Mouse (Mus musculus): ENCODE results near the gene Gtf3c5. TPM values are rescaled to one million over a fixed set of nuclear protein-coding genes. Genes with fewer than 3 reads are reported as not detected.

Gtf3c5 gene
- total and polyA plus RNA-seq, 3 experiments: 22.5 to 50.2 TPM; not detected in 1

Other genes starting within 250 kb of the Gtf3c5 start
- gene Ppp1r26, start 137.0 kb downstream of the Gtf3c5 start, total RNA-seq (2012; rRNA removed): not detected in 2 replicates
- gene Ppp1r26, start 137.0 kb downstream of the Gtf3c5 start, polyA plus RNA-seq (2012; ENCODE audit: insufficient read depth in 1 of 2, insufficient read length in 2 of 2, low read depth in 1 of 2, low replicate concordance in 2 of 2, missing spikeins in 1 of 2): not detected
- not detected in 2 replicates for gene 1700007K13Rik, start 117.4 kb downstream of the Gtf3c5 start, total RNA-seq (2012; rRNA removed)
- gene 1700007K13Rik, start 117.4 kb downstream of the Gtf3c5 start, polyA plus RNA-seq (2012; ENCODE audit: insufficient read depth in 1 of 2, insufficient read length in 2 of 2, low read depth in 1 of 2, low replicate concordance in 2 of 2, missing spikeins in 1 of 2): not detected
- 26.5 and 30.5 TPM in 2 replicates for gene Mrps2, start 115.7 kb downstream of the Gtf3c5 start, total RNA-seq (2012; rRNA removed)
- 10 to 100 TPM; 70.3 to 71.4 TPM for gene Mrps2, start 115.7 kb downstream of the Gtf3c5 start, polyA plus RNA-seq (2012; ENCODE audit: insufficient read depth in 1 of 2, insufficient read length in 2 of 2, low read depth in 1 of 2, low replicate concordance in 2 of 2, missing spikeins in 1 of 2)
- not detected in 2 replicates for gene Gbgt1, start 86.9 kb downstream of the Gtf3c5 start, total RNA-seq (2012; rRNA removed)
- under 1 TPM in 1 of 2 experiments, not detected in 1; 0.11 TPM for gene Gbgt1, start 86.9 kb downstream of the Gtf3c5 start, polyA plus RNA-seq (2012; ENCODE audit: insufficient read depth in 1 of 2, insufficient read length in 2 of 2, low read depth in 1 of 2, low replicate concordance in 2 of 2, missing spikeins in 1 of 2)
- not detected in 2 replicates for gene Gm10134, start 77.7 kb downstream of the Gtf3c5 start, total RNA-seq (2012; rRNA removed)
- not detected for gene Gm10134, start 77.7 kb downstream of the Gtf3c5 start, polyA plus RNA-seq (2012; ENCODE audit: insufficient read depth in 1 of 2, insufficient read length in 2 of 2, low read depth in 1 of 2, low replicate concordance in 2 of 2, missing spikeins in 1 of 2)
- 4.7 and 5.0 TPM in 2 replicates for gene Ralgds, start 70.6 kb downstream of the Gtf3c5 start, total RNA-seq (2012; rRNA removed)
- gene Ralgds, start 70.6 kb downstream of the Gtf3c5 start, polyA plus RNA-seq (2012; ENCODE audit: insufficient read depth in 1 of 2, insufficient read length in 2 of 2, low read depth in 1 of 2, low replicate concordance in 2 of 2, missing spikeins in 1 of 2): 10 to 100 TPM in 1 of 2 experiments, not detected in 1; 11.0 TPM
- not detected in 2 replicates for gene Cel, start 20.3 kb downstream of the Gtf3c5 start, total RNA-seq (2012; rRNA removed)
- gene Cel, start 20.3 kb downstream of the Gtf3c5 start, polyA plus RNA-seq (2012; ENCODE audit: insufficient read depth in 1 of 2, insufficient read length in 2 of 2, low read depth in 1 of 2, low replicate concordance in 2 of 2, missing spikeins in 1 of 2): not detected
- gene Gfi1b, start 38.2 kb upstream of the Gtf3c5 start, total RNA-seq (2012; rRNA removed): 75.1 and 82.9 TPM in 2 replicates
- gene Gfi1b, start 38.2 kb upstream of the Gtf3c5 start, polyA plus RNA-seq (2012; ENCODE audit: insufficient read depth in 1 of 2, insufficient read length in 2 of 2, low read depth in 1 of 2, low replicate concordance in 2 of 2, missing spikeins in 1 of 2): 100 to 1,000 TPM; 194 to 277 TPM
- 7.5 and 8.0 TPM in 2 replicates for gene Tsc1, start 57.5 kb upstream of the Gtf3c5 start, total RNA-seq (2012; rRNA removed)
- 10 to 100 TPM in 1 of 2 experiments, not detected in 1; 16.4 TPM for gene Tsc1, start 57.5 kb upstream of the Gtf3c5 start, polyA plus RNA-seq (2012; ENCODE audit: insufficient read depth in 1 of 2, insufficient read length in 2 of 2, low read depth in 1 of 2, low replicate concordance in 2 of 2, missing spikeins in 1 of 2)
- 0.36 and 0.92 TPM in 2 replicates for gene Spaca9, start 116.0 kb upstream of the Gtf3c5 start, total RNA-seq (2012; rRNA removed)
- gene Spaca9, start 116.0 kb upstream of the Gtf3c5 start, polyA plus RNA-seq (2012; ENCODE audit: insufficient read depth in 1 of 2, insufficient read length in 2 of 2, low read depth in 1 of 2, low replicate concordance in 2 of 2, missing spikeins in 1 of 2): 1 to 10 TPM in 1 of 2 experiments, not detected in 1; 5.4 TPM
- gene Ak8, start 116.4 kb upstream of the Gtf3c5 start, total RNA-seq (2012; rRNA removed): 0.49 and 1.5 TPM in 2 replicates
- gene Ak8, start 116.4 kb upstream of the Gtf3c5 start, polyA plus RNA-seq (2012; ENCODE audit: insufficient read depth in 1 of 2, insufficient read length in 2 of 2, low read depth in 1 of 2, low replicate concordance in 2 of 2, missing spikeins in 1 of 2): 1 to 10 TPM in 1 of 2 experiments, not detected in 1; 2.6 TPM

All from MEL (cell line).